Mouse (Mus musculus): ENCODE measurements at regions not wholly inside any gene's neighbourhood (a gene's known extent, or its start where the extent isn't known, plus 50 kb on each side); places are given as distances from the start of the nearest gene placed in this dataset.

DNA sequence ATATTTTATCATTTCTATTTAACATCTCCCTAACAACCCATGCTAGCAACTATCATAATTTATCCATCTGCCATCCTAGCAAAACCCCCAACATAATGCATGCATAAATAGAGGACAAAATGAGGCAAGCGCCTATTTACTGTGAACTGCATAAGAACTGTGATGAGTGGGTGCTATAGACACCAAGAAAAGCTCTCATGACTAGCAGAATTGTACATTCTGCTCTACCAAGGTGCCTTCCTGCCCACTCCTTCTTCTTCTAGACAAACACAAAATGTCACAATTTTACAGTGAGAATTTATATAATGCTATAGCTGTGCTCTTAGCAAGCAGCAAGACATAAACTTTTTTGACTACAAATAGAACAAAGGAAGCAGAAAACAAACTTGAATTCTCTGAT lies 305.9 kb downstream of the Brinp1 start:
- Histone ChIP-seq H3K36me3 (ENCODE audit: control insufficient read depth, insufficient read depth, low read length) (no peaks in the 10 kb centered on the region), H3K4me2 (ENCODE audit: low read depth, low read length) (no peak overlapping the region), H3K9me3 (ENCODE audit: control insufficient read depth, low read length) (no peaks in the 10 kb centered on the region), H3K9ac (ENCODE audit: low read depth, low read length) (no peak overlapping the region), H3K4me3 (ENCODE audit: low read length) (no peak overlapping the region), H3K27me3 (replicated peaks; ENCODE audit: control insufficient read depth, insufficient read depth, low read length) (no peaks in the 10 kb centered on the region), H3K27ac (ENCODE audit: low read length) (no peak overlapping the region), H3K4me1 (ENCODE audit: control insufficient read depth, insufficient read depth, low read length) (no peaks in the 10 kb centered on the region)
- ATAC-seq, result no peak
- 98% methylated on average over 1 of the region's 1 CpGs for WGBS

DNA sequence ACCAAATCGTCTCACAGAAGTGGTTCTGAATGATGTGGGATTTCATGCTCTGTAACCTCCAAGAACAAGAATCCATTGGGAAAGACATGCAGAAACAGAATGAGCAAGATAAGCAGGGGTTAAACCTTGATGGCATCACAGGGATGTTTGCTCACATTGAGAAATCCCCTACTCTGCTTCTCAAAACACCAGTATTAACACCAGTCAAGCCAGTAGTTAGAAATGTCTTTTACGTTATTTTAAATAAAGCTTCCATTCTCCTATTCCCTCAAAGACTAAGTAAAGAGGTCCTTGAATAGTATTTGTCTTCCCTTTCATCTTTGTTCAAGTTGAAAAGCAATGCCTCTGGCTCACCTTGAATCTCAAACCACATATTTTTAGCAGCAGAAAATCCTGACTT lies 320.9 kb downstream of the Brinp1 start:
- no peaks in the 10 kb centered on the region for H3K27me3 ChIP-seq (replicated peaks; ENCODE audit: control insufficient read depth, insufficient read depth, low read length)
- no peaks in the 10 kb centered on the region for H3K9me3 ChIP-seq (ENCODE audit: control insufficient read depth, low read length)
- no peak for ATAC-seq
- no peaks in the 10 kb centered on the region for H3K4me1 ChIP-seq (ENCODE audit: control insufficient read depth, insufficient read depth, low read length)
- no peak overlapping the region for H3K9ac ChIP-seq (ENCODE audit: low read depth, low read length)
- H3K4me2 ChIP-seq (ENCODE audit: low read depth, low read length), result no peak overlapping the region
- H3K4me3 ChIP-seq (ENCODE audit: low read length), result no peak overlapping the region
- WGBS, result 80% methylated on average over 2 of the region's 2 CpGs
- H3K36me3 ChIP-seq (ENCODE audit: control insufficient read depth, insufficient read depth, low read length), result no peaks in the 10 kb centered on the region
- no peak overlapping the region for H3K27ac ChIP-seq (ENCODE audit: low read length)

- Histone ChIP-seq H3K9ac (ENCODE audit: low read depth, low read length) (no peak overlapping the region), H3K4me2 (ENCODE audit: low read depth, low read length) (no peak overlapping the region), H3K27me3 (replicated peaks; ENCODE audit: control insufficient read depth, insufficient read depth, low read length) (no peaks in the 10 kb centered on the region), H3K9me3 (ENCODE audit: control insufficient read depth, low read length) (no peaks in the 10 kb centered on the region), H3K36me3 (ENCODE audit: control insufficient read depth, insufficient read depth, low read length) (no peaks in the 10 kb centered on the region), H3K4me3 (ENCODE audit: low read length) (no peak overlapping the region), H3K4me1 (ENCODE audit: control insufficient read depth, insufficient read depth, low read length) (no peaks in the 10 kb centered on the region), H3K27ac (ENCODE audit: low read length) (no peak overlapping the region)
- 47% methylated on average over 4 of the region's 4 CpGs for WGBS
- no peak for ATAC-seq
Measured at GRCm38 (mm10) chr4:68624025-68624342, 330.2 kb downstream of the Brinp1 start.

DNA sequence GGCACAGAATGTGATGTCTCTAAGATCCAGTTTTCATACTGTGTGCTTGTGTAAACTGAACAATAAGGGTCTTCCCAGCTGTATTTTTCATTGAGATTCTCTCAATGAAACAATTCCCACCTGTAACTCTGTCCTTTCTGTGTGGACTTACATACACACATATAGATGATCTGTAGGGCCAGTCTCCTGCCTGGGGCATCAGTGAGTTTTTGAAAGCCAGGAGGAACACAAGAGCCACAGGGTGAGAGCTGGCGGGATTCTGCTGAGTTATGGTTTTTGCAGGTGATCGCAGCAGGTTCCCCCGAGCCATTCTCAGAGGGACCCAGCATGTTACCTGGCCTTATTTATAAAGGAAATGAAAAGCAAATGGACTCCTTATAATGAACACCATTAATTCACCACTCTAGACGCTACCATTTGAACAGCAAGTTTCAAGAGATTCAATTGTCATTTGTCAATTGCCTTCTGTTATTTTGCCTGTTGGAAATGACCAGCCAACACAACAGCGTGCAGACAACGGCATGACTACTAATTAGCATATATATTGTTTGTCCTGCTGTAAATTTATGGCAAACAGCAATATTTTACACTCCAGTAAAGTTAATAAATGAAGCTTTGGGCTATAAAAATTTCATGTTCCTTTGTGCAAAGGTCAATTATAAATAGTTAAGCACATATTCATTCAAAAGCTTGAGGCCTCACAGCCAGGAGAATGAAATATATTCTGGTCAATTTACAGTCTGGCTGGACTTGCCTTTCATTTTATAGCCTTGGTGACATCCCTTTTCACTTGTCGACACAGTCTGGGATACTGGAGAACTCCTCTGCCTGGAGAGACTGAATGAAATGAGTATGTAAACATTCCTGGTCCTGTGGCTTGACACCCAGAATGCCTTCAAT lies 330.8 kb downstream of the Brinp1 start:
- Histone ChIP-seq H3K4me2 (ENCODE audit: low read depth, low read length) (no peak overlapping the region), H3K4me3 (ENCODE audit: low read length) (no peak overlapping the region), H3K27ac (ENCODE audit: low read length) (no peak overlapping the region), H3K9me3 (ENCODE audit: control insufficient read depth, low read length) (no peaks in the 10 kb centered on the region), H3K9ac (ENCODE audit: low read depth, low read length) (no peak overlapping the region), H3K36me3 (ENCODE audit: control insufficient read depth, insufficient read depth, low read length) (no peaks in the 10 kb centered on the region), H3K4me1 (ENCODE audit: control insufficient read depth, insufficient read depth, low read length) (no peaks in the 10 kb centered on the region), H3K27me3 (replicated peaks; ENCODE audit: control insufficient read depth, insufficient read depth, low read length) (no peaks in the 10 kb centered on the region)
- ATAC-seq, result no peak
- 69% methylated on average over 7 of the region's 7 CpGs for WGBS

GRCm38 (mm10) chr4:68620585-68620984 lies 333.6 kb downstream of the Brinp1 start:
- H3K36me3 ChIP-seq (ENCODE audit: control insufficient read depth, insufficient read depth, low read length), result no peaks in the 10 kb centered on the region
- H3K27ac ChIP-seq (ENCODE audit: low read length), result no peak overlapping the region
- H3K27me3 ChIP-seq (replicated peaks; ENCODE audit: control insufficient read depth, insufficient read depth, low read length), result no peaks in the 10 kb centered on the region
- H3K4me3 ChIP-seq (ENCODE audit: low read length), result no peak overlapping the region
- 85% methylated on average over 3 of the region's 3 CpGs for WGBS
- no peak overlapping the region for H3K4me2 ChIP-seq (ENCODE audit: low read depth, low read length)
- no peak for ATAC-seq
- H3K4me1 ChIP-seq (ENCODE audit: control insufficient read depth, insufficient read depth, low read length), result no peaks in the 10 kb centered on the region
- H3K9me3 ChIP-seq (ENCODE audit: control insufficient read depth, low read length), result no peaks in the 10 kb centered on the region
- no peak overlapping the region for H3K9ac ChIP-seq (ENCODE audit: low read depth, low read length)

- ATAC-seq, result peak; percentile 81
- WGBS, result 58% methylated on average over 2 of the region's 2 CpGs
Measured at GRCm38 (mm10) chr4:68615706-68616397, 338.3 kb downstream of the Brinp1 start.

DNA sequence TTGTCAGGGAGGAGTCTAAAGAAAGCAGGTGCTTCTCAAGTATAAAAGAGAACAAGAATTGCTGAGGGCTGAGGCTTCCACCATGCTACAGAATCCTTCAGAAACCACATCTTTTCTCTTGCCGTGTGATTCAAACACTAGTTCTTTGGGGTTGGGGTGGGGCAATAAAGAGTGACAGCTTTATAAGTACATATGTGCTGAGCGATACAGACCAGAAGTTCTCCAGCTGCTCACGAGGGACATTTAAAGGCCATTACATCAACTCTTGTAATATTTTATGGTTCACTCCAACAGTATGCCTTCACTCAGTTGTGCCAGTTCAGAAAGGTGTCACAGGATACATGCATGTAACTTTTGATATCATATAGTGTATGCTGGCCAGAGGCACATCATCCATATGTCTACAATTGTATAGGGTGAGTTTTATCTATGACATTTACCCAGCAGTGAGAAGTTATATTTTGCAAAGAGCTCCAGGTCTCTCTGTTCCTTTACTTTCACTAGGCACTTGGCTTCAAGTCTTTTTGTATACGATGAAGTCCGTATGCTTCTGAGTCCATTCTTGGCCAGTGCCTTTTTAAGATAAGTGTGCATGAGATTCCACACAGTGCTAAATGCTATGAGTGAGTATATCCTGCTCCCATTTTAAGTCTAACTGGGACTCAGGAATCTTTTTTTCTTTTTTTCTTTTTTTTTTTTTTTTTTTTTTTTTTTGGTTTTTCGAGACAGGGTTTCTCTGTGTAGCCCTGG lies 341.8 kb downstream of the Brinp1 start:
- Histone ChIP-seq H3K36me3 (ENCODE audit: control insufficient read depth, insufficient read depth, low read length) (no peaks in the 10 kb centered on the region), H3K4me1 (ENCODE audit: control insufficient read depth, insufficient read depth, low read length) (no peaks in the 10 kb centered on the region), H3K4me2 (ENCODE audit: low read depth, low read length) (no peak overlapping the region), H3K27ac (ENCODE audit: low read length) (no peak overlapping the region), H3K4me3 (ENCODE audit: low read length) (no peak overlapping the region), H3K27me3 (replicated peaks; ENCODE audit: control insufficient read depth, insufficient read depth, low read length) (no peaks in the 10 kb centered on the region), H3K9ac (ENCODE audit: low read depth, low read length) (no peak overlapping the region), H3K9me3 (ENCODE audit: control insufficient read depth, low read length) (no peaks in the 10 kb centered on the region)
- WGBS, result 76% methylated on average over 5 of the region's 6 CpGs
- no peak for ATAC-seq

More at GRCm38 (mm10) chr4:68615706-68616397, 338.3 kb downstream of the Brinp1 start:
- H3K4me3 ChIP-seq (ENCODE audit: low read length), result no peak overlapping the region
- no peaks in the 10 kb centered on the region for H3K27me3 ChIP-seq (replicated peaks; ENCODE audit: control insufficient read depth, insufficient read depth, low read length)
- no peaks in the 10 kb centered on the region for H3K9me3 ChIP-seq (ENCODE audit: control insufficient read depth, low read length)
- no peak overlapping the region for H3K27ac ChIP-seq (ENCODE audit: low read length)
- H3K4me2 ChIP-seq (ENCODE audit: low read depth, low read length), result no peak overlapping the region
- no peak overlapping the region for H3K9ac ChIP-seq (ENCODE audit: low read depth, low read length)
- no peaks in the 10 kb centered on the region for H3K36me3 ChIP-seq (ENCODE audit: control insufficient read depth, insufficient read depth, low read length)
- H3K4me1 ChIP-seq (ENCODE audit: control insufficient read depth, insufficient read depth, low read length), result no peaks in the 10 kb centered on the region

DNA sequence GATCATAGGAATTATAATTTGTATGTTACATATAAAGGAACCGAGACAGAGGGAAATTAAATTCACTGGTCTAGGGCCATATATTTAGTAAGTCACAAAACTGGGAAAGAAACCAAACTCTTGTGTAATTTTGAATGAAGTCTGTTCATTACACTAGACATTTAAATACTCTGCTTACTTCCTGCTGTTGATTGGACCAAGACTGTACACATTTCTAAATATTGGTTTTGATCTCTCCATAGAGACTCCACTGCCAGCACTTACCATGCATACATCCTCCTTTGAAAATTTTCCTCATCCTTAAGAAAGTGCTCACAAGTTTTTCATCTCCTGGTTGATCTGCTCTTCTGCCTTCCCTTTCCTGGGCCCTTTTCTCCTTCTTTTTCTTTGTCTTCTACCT lies 358.9 kb downstream of the Brinp1 start:
- ATAC-seq, result no peak
- Histone ChIP-seq H3K27ac (ENCODE audit: low read length) (no peak overlapping the region), H3K9me3 (ENCODE audit: control insufficient read depth, low read length) (no peaks in the 10 kb centered on the region), H3K4me3 (ENCODE audit: low read length) (no peak overlapping the region), H3K4me1 (ENCODE audit: control insufficient read depth, insufficient read depth, low read length) (no peaks in the 10 kb centered on the region), H3K27me3 (replicated peaks; ENCODE audit: control insufficient read depth, insufficient read depth, low read length) (no peaks in the 10 kb centered on the region), H3K36me3 (ENCODE audit: control insufficient read depth, insufficient read depth, low read length) (no peaks in the 10 kb centered on the region), H3K4me2 (ENCODE audit: low read depth, low read length) (no peak overlapping the region), H3K9ac (ENCODE audit: low read depth, low read length) (no peak overlapping the region)
- WGBS, result 88% methylated on average over 1 of the region's 1 CpGs

- WGBS, result 76% methylated on average over 5 of the region's 5 CpGs
- Histone ChIP-seq H3K36me3 (ENCODE audit: control insufficient read depth, insufficient read depth, low read length) (no peaks in the 10 kb centered on the region), H3K4me3 (ENCODE audit: low read length) (no peak overlapping the region), H3K27me3 (replicated peaks; ENCODE audit: control insufficient read depth, insufficient read depth, low read length) (no peaks in the 10 kb centered on the region), H3K9me3 (ENCODE audit: control insufficient read depth, low read length) (no peaks in the 10 kb centered on the region), H3K4me2 (ENCODE audit: low read depth, low read length) (no peak overlapping the region), H3K27ac (ENCODE audit: low read length) (no peak overlapping the region), H3K4me1 (ENCODE audit: control insufficient read depth, insufficient read depth, low read length) (no peaks in the 10 kb centered on the region), H3K9ac (ENCODE audit: low read depth, low read length) (no peak overlapping the region)
- ATAC-seq, result no peak
Measured at GRCm38 (mm10) chr4:68575375-68575774, 378.8 kb downstream of the Brinp1 start.
